Mouse (Mus musculus): Measurements from ENCODE around the gene Hes3.
A peak's percentile ranks its signal among the peaks of the same experiment; 100 is the strongest.

Hes3 gene

GRCm38 (mm10) chr4:152305991-152306390 lies 14.5 kb upstream of the Hes3 start:
- no peak for DNase-seq (ENCODE audit: low read depth)

GRCm38 (mm10) chr4:152304685-152305084 lies 13.2 kb upstream of the Hes3 start:
- no peak for DNase-seq (ENCODE audit: low read depth)

- DNase-seq (ENCODE audit: low read depth) = no peak
Observed at GRCm38 (mm10) chr4:152303172-152303571, 11.7 kb upstream of the Hes3 start.

- no peak for DNase-seq (ENCODE audit: low read depth)
Observed at GRCm38 (mm10) chr4:152302012-152302411, 10.6 kb upstream of the Hes3 start.

- no peak for DNase-seq (ENCODE audit: low read depth)
Observed at GRCm38 (mm10) chr4:152300375-152300774, 8.9 kb upstream of the Hes3 start.

- DNase-seq (ENCODE audit: low read depth) = no peak
Observed at GRCm38 (mm10) chr4:152298836-152299235, 7.4 kb upstream of the Hes3 start.

- DNase-seq (ENCODE audit: low read depth) = peak; percentile 99
Observed at GRCm38 (mm10) chr4:152296874-152297861, 5.7 kb upstream of the Hes3 start, which contains the start of gene Icmt. TSS of gene Icmt (plus strand) at chr4:152297227.

GRCm38 (mm10) chr4:152296371-152296770 lies 4.9 kb upstream of the Hes3 start:
- DNase-seq (ENCODE audit: low read depth) = no peak

- DNase-seq (ENCODE audit: low read depth) = peak; percentile 52
Observed at GRCm38 (mm10) chr4:152295916-152296315, 4.5 kb upstream of the Hes3 start.

GRCm38 (mm10) chr4:152294188-152294929 lies 2.9 kb upstream of the Hes3 start:
- peak; percentile 47 for DNase-seq (ENCODE audit: low read depth)

- peak; percentile 61 for DNase-seq (ENCODE audit: low read depth)
Observed at GRCm38 (mm10) chr4:152292102-152292765, 772 bp upstream of the Hes3 start.

- no peak for DNase-seq (ENCODE audit: low read depth)
Observed at GRCm38 (mm10) chr4:152290991-152291390, 471 bp downstream of the Hes3 start.

- DNase-seq (ENCODE audit: low read depth) = no peak
Observed at GRCm38 (mm10) chr4:152290385-152290784, 1.1 kb downstream of the Hes3 start.

GRCm38 (mm10) chr4:152288398-152288945 lies 3.0 kb downstream of the Hes3 start:
- DNase-seq (ENCODE audit: low read depth) = no peak

- no peak for DNase-seq (ENCODE audit: low read depth)
Observed at GRCm38 (mm10) chr4:152287317-152288120, 3.9 kb downstream of the Hes3 start.

- DNase-seq (ENCODE audit: low read depth) = peak; percentile 62
Observed at GRCm38 (mm10) chr4:152286887-152287286, 4.6 kb downstream of the Hes3 start.

- no peak for DNase-seq (ENCODE audit: low read depth)
Observed at GRCm38 (mm10) chr4:152286183-152286582, 5.3 kb downstream of the Hes3 start.

- peak; percentile 79 for DNase-seq (ENCODE audit: low read depth)
Observed at GRCm38 (mm10) chr4:152285505-152285904, 6.0 kb downstream of the Hes3 start.

- no peak for DNase-seq (ENCODE audit: low read depth)
Observed at GRCm38 (mm10) chr4:152283186-152283950, 8.1 kb downstream of the Hes3 start.

- DNase-seq (ENCODE audit: low read depth) = no peak
Observed at GRCm38 (mm10) chr4:152282721-152283120, 8.7 kb downstream of the Hes3 start.
